Mouse (Mus musculus): ENCODE data around the gene Tril. TPM values are rescaled to one million over a fixed set of nuclear protein-coding genes. Genes with fewer than 3 reads are reported as not detected.
A peak's percentile ranks its signal among the peaks of the same experiment; 100 is the strongest.

Tril gene
- total and polyA plus RNA-seq, 3 experiments = not detected

DNA sequence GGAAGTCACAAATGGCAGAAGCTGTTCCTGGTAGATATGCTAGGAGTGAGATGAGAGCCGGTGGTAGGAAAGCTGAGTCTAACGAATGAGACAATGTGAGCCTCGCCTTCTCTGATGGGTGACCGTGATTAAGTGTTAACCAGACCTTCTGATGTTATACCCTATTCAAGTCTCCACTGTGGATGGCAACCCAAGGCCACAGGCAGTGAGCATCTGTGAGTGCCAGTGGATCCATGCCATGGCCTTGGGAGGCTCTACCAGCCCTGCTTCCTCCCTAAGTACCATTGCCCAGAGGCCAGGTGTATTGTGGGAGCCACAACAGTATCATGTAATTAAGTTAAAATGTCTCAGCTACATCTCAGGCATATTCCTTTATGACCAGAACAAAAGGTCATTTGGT lies 17.1 kb downstream of the Tril start:
- H3K9me3 ChIP-seq (replicated peaks; ENCODE audit: low read length) = no peaks in the 10 kb centered on the region

GRCm38 (mm10) chr6:53801893-53802286 lies 18.7 kb downstream of the Tril start:
- H3K27me3 ChIP-seq (replicated peaks) = no peaks in the 10 kb centered on the region
- DNase-seq (ENCODE audit: extremely low read depth) = no peak
- H3K9ac ChIP-seq (ENCODE audit: insufficient read depth, low read depth) = no peak overlapping the region
- H3K4me3 ChIP-seq (replicated peaks in 1 of 3; ENCODE audit: low read depth in 2 of 3, low read length in 2 of 3, poor library complexity in 1 of 3) = no peak overlapping the region
- TF ChIP-seq MAZ (IDR thresholded peaks at IDR 0.05; ENCODE audit: low read depth, low read length) = peak; percentile 25; the same call in 1 of the 2 replicates
- no peak; the same call in 1 of the 2 replicates for TF ChIP-seq BHLHE40 (IDR thresholded peaks at IDR 0.05; ENCODE audit: low read depth, low read length)
- TF ChIP-seq USF1 (IDR thresholded peaks at IDR 0.05; ENCODE audit: low read depth, low read length) = no peak
- TF ChIP-seq ETS1 (conservative IDR thresholded peaks at IDR 0.05; ENCODE audit: low read depth, low read length) = peak; percentile 5; the same call in 1 of the 2 replicates
- 0 out of 2 replicates have a peak, but pooled peaks have one; percentile 28 for TF ChIP-seq RCOR1 (conservative IDR thresholded peaks at IDR 0.05; ENCODE audit: low read depth, low read length)
- no peak for TF ChIP-seq MAFK (IDR thresholded peaks at IDR 0.05; ENCODE audit: insufficient replicate concordance, low read length)
- no peak for TF ChIP-seq EP300 (IDR thresholded peaks at IDR 0.05; ENCODE audit: low read length)
- TF ChIP-seq TCF12 (IDR thresholded peaks at IDR 0.05; ENCODE audit: low read depth, low read length) = peak; percentile 33; the same call in 1 of the 2 replicates
- 0 out of 2 replicates have a peak, but pooled peaks have one; percentile 27 for TF ChIP-seq ZMIZ1 (IDR thresholded peaks at IDR 0.05; ENCODE audit: low read depth, low read length)
- TF ChIP-seq CHD2 (IDR thresholded peaks at IDR 0.05; ENCODE audit: low read length) = 0 out of 2 replicates have a peak, but pooled peaks have one; percentile 18
- no peak for TF ChIP-seq CHD1 (IDR thresholded peaks at IDR 0.05; ENCODE audit: low read depth, low read length)
- 0 out of 2 replicates have a peak, but pooled peaks have one; percentile 38 for TF ChIP-seq ELF1 (IDR thresholded peaks at IDR 0.05; ENCODE audit: low read depth, low read length)
- TF ChIP-seq MYC (IDR thresholded peaks at IDR 0.05; ENCODE audit: low read depth, low read length) = 0 out of 2 replicates have a peak, but pooled peaks have one; percentile 23
- TF ChIP-seq SIN3A (IDR thresholded peaks at IDR 0.05; ENCODE audit: low read length) = 0 out of 2 replicates have a peak, but pooled peaks have one; percentile 19
- TF ChIP-seq KAT2A (IDR thresholded peaks at IDR 0.05; ENCODE audit: insufficient replicate concordance, low read length) = no peak
- no peak overlapping the region for H3K27ac ChIP-seq (ENCODE audit: insufficient read depth, low read depth)
- no peaks in the 10 kb centered on the region for H3K9me3 ChIP-seq (replicated peaks; ENCODE audit: low read length)
- no peaks in the 10 kb centered on the region for H3K36me3 ChIP-seq (replicated peaks in 1 of 2; ENCODE audit: control insufficient read depth in 1 of 2, insufficient read depth in 1 of 2, low read length in 1 of 2)
- H3K4me1 ChIP-seq (ENCODE audit: control insufficient read depth in 1 of 2, insufficient read depth in 2 of 2) = peaks cover 7 to 40% of the 10 kb centered on the region in 2 experiments
- H3K4me2 ChIP-seq (ENCODE audit: insufficient read depth, low read depth, poor library complexity, severe bottlenecking) = peak overlapping the region; percentile 48
- dilution Hi-C loops (cut with MboI; ENCODE audit: extremely low pct_ligation_motif_present, extremely low pct_unique_long_range_greater_than_20kb, low sequenced_read_pairs) = no loop called here
- in situ Hi-C loops (cut with MboI; ENCODE audit: low pct_ligation_motif_present, low pct_unique_long_range_greater_than_20kb, low sequenced_read_pairs) = no loop called here
- H3K79me2 ChIP-seq (replicated peaks; ENCODE audit: control insufficient read depth, extremely low read depth, insufficient read depth, poor library complexity, severe bottlenecking) = no peaks in the 10 kb centered on the region

More for the DNA sequence above, 17.1 kb downstream of the Tril start:
- Histone ChIP-seq H3K4me2 (ENCODE audit: insufficient read depth, low read depth, poor library complexity, severe bottlenecking) (no peak overlapping the region), H3K27ac (ENCODE audit: insufficient read depth, low read depth) (no peak overlapping the region), H3K4me1 (ENCODE audit: control insufficient read depth in 1 of 2, insufficient read depth in 2 of 2) (peaks cover 7 to 40% of the 10 kb centered on the region in 2 experiments), H3K79me2 (replicated peaks; ENCODE audit: control insufficient read depth, extremely low read depth, insufficient read depth, poor library complexity, severe bottlenecking) (no peaks in the 10 kb centered on the region), H3K27me3 (replicated peaks) (no peaks in the 10 kb centered on the region), H3K4me3 (replicated peaks in 1 of 3; ENCODE audit: low read depth in 2 of 3, low read length in 2 of 3, poor library complexity in 1 of 3) (no peak overlapping the region), H3K9ac (ENCODE audit: insufficient read depth, low read depth) (no peak overlapping the region), H3K36me3 (replicated peaks in 1 of 2; ENCODE audit: control insufficient read depth in 1 of 2, insufficient read depth in 1 of 2, low read length in 1 of 2) (no peaks in the 10 kb centered on the region)
- in situ Hi-C loops (cut with MboI; ENCODE audit: low pct_ligation_motif_present, low pct_unique_long_range_greater_than_20kb, low sequenced_read_pairs) = no loop called here
- DNase-seq (ENCODE audit: extremely low read depth) = no peak
- dilution Hi-C loops (cut with MboI; ENCODE audit: extremely low pct_ligation_motif_present, extremely low pct_unique_long_range_greater_than_20kb, low sequenced_read_pairs) = no loop called here
- TF ChIP-seq CTCF (conservative IDR thresholded peaks at IDR 0.05 in 1 of 2, IDR thresholded peaks at IDR 0.05 in 1 of 2; ENCODE audit: low read depth in 2 of 2, low read length in 2 of 2) (no peak), CHD1 (IDR thresholded peaks at IDR 0.05; ENCODE audit: low read depth, low read length) (no peak), USF2 (conservative IDR thresholded peaks at IDR 0.05; ENCODE audit: low read depth, low read length) (no peak), RCOR1 (conservative IDR thresholded peaks at IDR 0.05; ENCODE audit: low read depth, low read length) (no peak), ETS1 (conservative IDR thresholded peaks at IDR 0.05; ENCODE audit: low read depth, low read length) (no peak), KAT2A (IDR thresholded peaks at IDR 0.05; ENCODE audit: insufficient replicate concordance, low read length) (no peak), EP300 (IDR thresholded peaks at IDR 0.05; ENCODE audit: low read length) (no peak), HCFC1 (IDR thresholded peaks at IDR 0.05; ENCODE audit: low read depth, low read length) (no peak), SIN3A (IDR thresholded peaks at IDR 0.05; ENCODE audit: low read length) (no peak)
